Comparison of ENCODE assay signal across 30 mouse cellular contexts in the genomic region with DNA sequence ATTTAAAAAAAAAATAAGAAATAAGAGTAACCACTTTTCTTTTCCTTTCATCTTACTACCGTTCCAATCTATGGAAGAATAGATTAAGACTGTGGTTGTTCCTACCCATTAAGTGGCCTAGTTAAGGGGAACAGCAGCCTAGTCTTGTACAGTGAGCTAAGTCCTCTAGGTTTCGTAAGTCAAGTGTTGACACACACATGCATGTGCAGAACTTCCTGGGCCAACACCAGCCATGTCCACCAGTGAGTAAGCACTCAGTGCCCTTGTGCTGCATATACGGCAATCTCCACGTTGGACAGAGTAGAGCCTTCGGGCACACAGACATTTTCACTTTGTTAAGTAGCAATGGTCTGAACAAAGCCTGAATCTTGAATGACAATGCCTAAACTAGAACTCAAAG. TPM values are rescaled to one million over a fixed set of nuclear protein-coding genes. Genes with fewer than 3 reads are reported as not detected.
DNase-seq lines count a peak whose midpoint lies in the region; ATAC-seq and TF ChIP-seq lines count a peak whose summit lies in the region.
"Had no signal": no experiment of that assay in that cellular context is flagged by ENCODE, and none has a peak within 500 bp of the region (broad histone marks: within the 10 kb centered on the region; RNA-seq: fewer than 3 reads in every experiment).

No protein-coding gene starts in this region.

- no peak for TF ChIP-seq EP300 in lung, postnatal 0 days (IDR thresholded peaks at IDR 0.05)

- H3K27me3 ChIP-seq in lung, postnatal 0 days (replicated peaks; ENCODE audit: insufficient read depth, low read length): no peaks in the 10 kb centered on the region
- H3K27me3 ChIP-seq: embryonic facial prominence, embryonic 12.5 days; heart, embryonic 15.5 days; hindbrain, embryonic 12.5 days; limb, embryonic 15.5 days; lung, embryonic 15.5 days; midbrain, embryonic 13.5 days; neural tube, embryonic 13.5 days; Patski had no signal

- peak; percentile 16 for DNase-seq in adrenal gland, postnatal 14 days
- no peak for DNase-seq in adrenal gland, postnatal 36 days
- peak; percentile 50 for DNase-seq in lung, postnatal 0 days (ENCODE audit: low spot score)
- DNase-seq in lung, postnatal 14 days: no peak
- no peak for DNase-seq in left cerebral cortex, postnatal 36 days (ENCODE audit: low spot score in 2 of 2)
- DNase-seq: cerebellum, adult 11 months; cerebellum, adult 9-10 months; embryo, embryonic 11 days; gastrocnemius, postnatal 14 days; kidney, adult 8-10 months; kidney, postnatal 4 days; retina, postnatal 1 day; right cerebral cortex, postnatal 14 days; spleen, adult 18-20 months; thymus, postnatal 4 days had no signal

- no peaks in the 10 kb centered on the region for H3K4me1 ChIP-seq in lung, postnatal 0 days (ENCODE audit: insufficient read depth, low read depth, low read length)
- H3K4me1 ChIP-seq: embryonic facial prominence, embryonic 12.5 days; heart, embryonic 15.5 days; hindbrain, embryonic 12.5 days; limb, embryonic 10.5 days; limb, embryonic 15.5 days; lung, embryonic 15.5 days; midbrain, embryonic 13.5 days; neural tube, embryonic 13.5 days had no signal

- 77% methylated on average over 5 of the region's 5 CpGs for WGBS in lung, postnatal 0 days

- no peak overlapping the region for H3K4me3 ChIP-seq in lung, postnatal 0 days (ENCODE audit: low read depth, low read length)
- H3K4me3 ChIP-seq: embryonic facial prominence, embryonic 12.5 days; heart, embryonic 10.5 days; heart, embryonic 15.5 days; hindbrain, embryonic 12.5 days; limb, embryonic 10.5 days; limb, embryonic 15.5 days; lung, embryonic 15.5 days; midbrain, embryonic 13.5 days; neural tube, embryonic 13.5 days had no signal

- intact Hi-C loops in left cerebral cortex, postnatal 36 days (cut with DNase I): no loop called here

- H3K27ac ChIP-seq in lung, postnatal 0 days (ENCODE audit: low read length): no peak overlapping the region
- H3K27ac ChIP-seq: embryonic facial prominence, embryonic 12.5 days; heart, embryonic 10.5 days; heart, embryonic 15.5 days; hindbrain, embryonic 12.5 days; kidney, postnatal 0 days; limb, embryonic 10.5 days; limb, embryonic 15.5 days; lung, embryonic 15.5 days; midbrain, embryonic 13.5 days; neural tube, embryonic 13.5 days had no signal

- no peaks in the 10 kb centered on the region for H3K36me3 ChIP-seq in lung, postnatal 0 days (ENCODE audit: insufficient read depth, low read length)
- H3K36me3 ChIP-seq: embryonic facial prominence, embryonic 12.5 days; heart, embryonic 10.5 days; heart, embryonic 15.5 days; hindbrain, embryonic 12.5 days; limb, embryonic 10.5 days; limb, embryonic 15.5 days; lung, embryonic 15.5 days; midbrain, embryonic 13.5 days; neural tube, embryonic 13.5 days had no signal

- no peak overlapping the region for H3K9ac ChIP-seq in lung, postnatal 0 days (replicated peaks; ENCODE audit: low read depth)
- H3K9ac ChIP-seq: embryonic facial prominence, embryonic 12.5 days; heart, embryonic 15.5 days; hindbrain, embryonic 12.5 days; limb, embryonic 15.5 days; lung, embryonic 15.5 days; midbrain, embryonic 13.5 days; neural tube, embryonic 13.5 days had no signal

- ATAC-seq in lung, postnatal 0 days: peak; percentile 58
- ATAC-seq in hematopoietic stem cell, adult 5-6 weeks (replicated peaks in 1 of 2; ENCODE audit: insufficient read depth in 1 of 2, low FRiP score in 2 of 2, low TSS enrichment in 1 of 2, low read depth in 1 of 2, poor library complexity in 2 of 2, severe bottlenecking in 2 of 2): peak; percentile 53 to 72; a peak in 2 of 4 replicates
- peak; percentile 69; the same call in 1 of the 2 replicates for ATAC-seq in neutrophil, adult 5-6 weeks (ENCODE audit: extremely low read depth, insufficient number of reproducible peaks, low FRiP score, poor library complexity, severe bottlenecking)
- ATAC-seq: forebrain, embryonic 14.5 days; intestine, embryonic 16.5 days; midbrain, embryonic 13.5 days; Patski had no signal

- no peak for TF ChIP-seq CTCF in lung, postnatal 0 days (IDR thresholded peaks at IDR 0.05)

- no peaks in the 10 kb centered on the region for H3K9me3 ChIP-seq in lung, postnatal 0 days (ENCODE audit: low read length)
- H3K9me3 ChIP-seq: embryonic facial prominence, embryonic 12.5 days; heart, embryonic 10.5 days; heart, embryonic 15.5 days; hindbrain, embryonic 12.5 days; limb, embryonic 10.5 days; limb, embryonic 15.5 days; lung, embryonic 15.5 days; midbrain, embryonic 13.5 days; neural tube, embryonic 13.5 days had no signal

- no peak overlapping the region for H3K4me2 ChIP-seq in lung, postnatal 0 days (replicated peaks; ENCODE audit: low read depth, low read length)
- H3K4me2 ChIP-seq: embryonic facial prominence, embryonic 12.5 days; heart, embryonic 15.5 days; hindbrain, embryonic 12.5 days; limb, embryonic 15.5 days; lung, embryonic 15.5 days; midbrain, embryonic 13.5 days; neural tube, embryonic 13.5 days had no signal

RNA-seq across cellular contexts. Expression of gene Rbm25, which starts 13.8 kb away (rescaled TPM):
- 103 and 128 TPM in 2 replicates for total RNA-seq in adrenal gland, postnatal 14 days (2021)
- 100 to 1,000 TPM in 1 of 2 experiments, 10 to 100 TPM in 1; 86.8 to 104 TPM for total RNA-seq in adrenal gland, postnatal 36 days (2021)
- polyA plus RNA-seq in lung, postnatal 0 days (2015; fragmentation: Nextera tagmentation; extraction: Ambion mirVana): 138 and 153 TPM in 2 replicates
- total RNA-seq in hematopoietic stem cell, adult 5-6 weeks (2017): 294 and 297 TPM in 2 replicates
- total RNA-seq in neutrophil, adult 5-6 weeks (2017): 366 and 407 TPM in 2 replicates
- total RNA-seq in left cerebral cortex, postnatal 36 days (2021): 100 to 1,000 TPM in 1 of 2 experiments, 10 to 100 TPM in 1; 79.7 to 150 TPM

RNA-seq across cellular contexts. Expression of gene Zfyve1, which starts 20.2 kb away (rescaled TPM):
- 33.6 and 35.6 TPM in 2 replicates for total RNA-seq in adrenal gland, postnatal 14 days (2021)
- total RNA-seq in adrenal gland, postnatal 36 days (2021): 10 to 100 TPM; 35.8 to 36.0 TPM
- 12.7 and 13.7 TPM in 2 replicates for polyA plus RNA-seq in lung, postnatal 0 days (2015; fragmentation: Nextera tagmentation; extraction: Ambion mirVana)
- 22.4 and 27.8 TPM in 2 replicates for total RNA-seq in hematopoietic stem cell, adult 5-6 weeks (2017)
- 32.2 and 39.3 TPM in 2 replicates for total RNA-seq in neutrophil, adult 5-6 weeks (2017)
- 10 to 100 TPM; 43.6 to 44.9 TPM for total RNA-seq in left cerebral cortex, postnatal 36 days (2021)

Comparison
In these comparisons a context has a peak if more than half of its experiments do, and no peak if none do; other contexts are left out.
1. DNase-seq: peak in adrenal gland, postnatal 14 days (single experiment) and lung, postnatal 0 days (single experiment); none in adrenal gland, postnatal 36 days (0 of 2), lung, postnatal 14 days (single experiment) and left cerebral cortex, postnatal 36 days (0 of 2).
2. Peak in every context shown above with its lines, with median percentiles within 50 percentile points of each other: ATAC-seq.